Mouse (Mus musculus): Measurements from ENCODE around the gene 1190005I06Rik.

DNA sequence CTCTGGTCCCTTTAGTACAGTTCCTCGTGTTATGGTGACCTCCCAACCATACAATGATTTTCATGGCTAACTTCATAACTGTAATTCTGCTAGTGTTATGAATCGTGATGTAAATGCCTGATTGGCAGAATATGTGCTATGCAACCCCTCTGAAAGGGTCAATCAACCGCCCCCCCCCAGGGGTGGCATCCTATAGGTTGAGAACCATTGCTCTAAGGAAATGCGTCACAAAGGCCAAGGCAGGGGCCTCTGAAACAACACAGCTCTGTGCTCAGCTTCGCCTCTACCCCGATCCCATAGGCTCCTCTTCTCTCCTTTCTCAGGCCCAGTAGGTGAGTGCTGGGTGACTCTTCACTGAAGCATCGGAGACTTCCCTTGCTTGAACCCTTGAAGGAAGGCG is 38.2 kb upstream of the 1190005I06Rik start:
- TF ChIP-seq EP300 (IDR thresholded peaks at IDR 0.05; ENCODE audit: low read depth), result no peak
- TF ChIP-seq CTCF (IDR thresholded peaks at IDR 0.05; ENCODE audit: low read depth), result no peak

All from liver, embryonic 14.5 days (tissue).